Mouse (Mus musculus) liver, embryonic 16.5 days (tissue): ENCODE results near the gene Apbb2. TPM values are rescaled to one million over a fixed set of nuclear protein-coding genes. Genes with fewer than 3 reads are reported as not detected.

ENCODE experiments used
- ATAC-seq: fragments of 200-750 bp; cut with Nextera tagmentation; 2 replicates; pipeline ENCODE4 v1.8.0; 2017; ENCODE audit warnings: low read depth, mild to moderate bottlenecking, moderate number of reproducible peaks, moderate library complexity
- H3K27ac ChIP-seq: fragments of 300-500 bp; sonication (generic); 2 replicates; pipeline ENCODE4 v1.5.1; 2014; ENCODE audit warnings: mild to moderate bottlenecking, low read length
- H3K27me3 ChIP-seq: fragments of 300-500 bp; sonication (generic); 2 replicates; pipeline ENCODE4 v1.6.1; 2014; ENCODE audit warnings: low read depth, low read length, mixed read lengths; ENCODE audit not compliant: control insufficient read depth, insufficient read depth
- H3K36me3 ChIP-seq: fragments of 300-500 bp; sonication (generic); 2 replicates; pipeline ENCODE4 v1.6.1; 2014; ENCODE audit warnings: mild to moderate bottlenecking; ENCODE audit not compliant: control insufficient read depth, insufficient read depth
- H3K4me1 ChIP-seq: fragments of 300-500 bp; sonication (generic); 2 replicates; pipeline ENCODE4 v1.6.1; 2014; ENCODE audit warnings: low read depth, low read length, mixed read lengths; ENCODE audit not compliant: control insufficient read depth
- H3K4me2 ChIP-seq: fragments of 300-500 bp; sonication (generic); 2 replicates; pipeline ENCODE4 v1.6.1; 2014; ENCODE audit warnings: low read depth, low read length, mixed read lengths
- H3K4me3 ChIP-seq: fragments of 300-500 bp; sonication (generic); 2 replicates; pipeline ENCODE4 v1.5.1; 2014; ENCODE audit warnings: low read depth, mild to moderate bottlenecking, low read length
- H3K9ac ChIP-seq: fragments of 300-500 bp; sonication (generic); 2 replicates; pipeline ENCODE4 v1.6.1; 2014; ENCODE audit warnings: low read depth, low read length
- H3K9me3 ChIP-seq: fragments of 300-500 bp; sonication (generic); replicated peaks from 2 replicates; pipeline ENCODE4 v1.6.1; 2016; ENCODE audit warnings: low read length; ENCODE audit not compliant: control insufficient read depth
- WGBS: fragments of 180-500 bp; shearing (Covaris S2); extraction: QIAGEN DNeasy Blood & Tissue Kit; methylation state at CpG from one replicate; pipeline ENCODE4 v1.1.7; 2014; ENCODE audit not compliant: insufficient replicate concordance; 5-methylcytosine and 5-hydroxymethylcytosine counted together
- polyA plus RNA-seq: library from polyadenylated mRNA; unstranded; fragments of >200 nt; fragmentation: Nextera tagmentation; extraction: Ambion mirVana; gene quantifications from 2 replicates; pipeline ENCODE4 v1.2.1, GENCODE M21; 2015

Gene Apbb2
- polyA plus RNA-seq, 1 experiment from 2014 or later = 5.6 TPM

- H3K27ac ChIP-seq = no peak overlapping the region
- no peak overlapping the region for H3K9ac ChIP-seq
- no peak for ATAC-seq
- H3K9me3 ChIP-seq = no peaks in the 10 kb centered on the region
- H3K4me1 ChIP-seq = no peaks in the 10 kb centered on the region
- no peak overlapping the region for H3K4me3 ChIP-seq
- WGBS = 64% methylated on average over 5 of the region's 5 CpGs
- H3K36me3 ChIP-seq = no peaks in the 10 kb centered on the region
- H3K4me2 ChIP-seq = no peak overlapping the region
- H3K27me3 ChIP-seq = no peaks in the 10 kb centered on the region
Observed at GRCm38 (mm10) chr5:66550292-66550691, 68.3 kb downstream of the Apbb2 start.

GRCm38 (mm10) chr5:66549691-66550090 is 68.9 kb downstream of the Apbb2 start:
- Histone ChIP-seq H3K36me3 (no peaks in the 10 kb centered on the region), H3K9me3 (no peaks in the 10 kb centered on the region), H3K4me3 (no peak overlapping the region), H3K27me3 (no peaks in the 10 kb centered on the region), H3K9ac (no peak overlapping the region), H3K4me2 (no peak overlapping the region), H3K27ac (no peak overlapping the region), H3K4me1 (no peaks in the 10 kb centered on the region)
- 44% methylated on average over 1 of the region's 1 CpGs for WGBS
- no peak for ATAC-seq

GRCm38 (mm10) chr5:66546969-66547511 is 71.5 kb downstream of the Apbb2 start:
- WGBS = 62% methylated on average over 12 of the region's 12 CpGs

GRCm38 (mm10) chr5:66545573-66546141 is 72.9 kb downstream of the Apbb2 start:
- Histone ChIP-seq H3K9me3 (no peaks in the 10 kb centered on the region), H3K4me2 (no peak overlapping the region), H3K27me3 (no peaks in the 10 kb centered on the region), H3K27ac (no peak overlapping the region), H3K36me3 (no peaks in the 10 kb centered on the region), H3K9ac (no peak overlapping the region), H3K4me3 (no peak overlapping the region), H3K4me1 (no peaks in the 10 kb centered on the region)
- WGBS = 64% methylated on average over 10 of the region's 10 CpGs
- no peak for ATAC-seq

More at GRCm38 (mm10) chr5:66546969-66547511, 71.5 kb downstream of the Apbb2 start:
- Histone ChIP-seq H3K27me3 (no peaks in the 10 kb centered on the region), H3K4me2 (no peak overlapping the region), H3K4me3 (no peak overlapping the region), H3K9me3 (no peaks in the 10 kb centered on the region), H3K36me3 (no peaks in the 10 kb centered on the region), H3K9ac (no peak overlapping the region), H3K4me1 (no peaks in the 10 kb centered on the region), H3K27ac (no peak overlapping the region)
- ATAC-seq = no peak

GRCm38 (mm10) chr5:66543761-66544160 is 74.8 kb downstream of the Apbb2 start:
- Histone ChIP-seq H3K36me3 (no peaks in the 10 kb centered on the region), H3K27ac (no peak overlapping the region), H3K4me2 (no peak overlapping the region), H3K9ac (no peak overlapping the region), H3K9me3 (no peaks in the 10 kb centered on the region), H3K4me3 (no peak overlapping the region), H3K27me3 (no peaks in the 10 kb centered on the region), H3K4me1 (no peaks in the 10 kb centered on the region)
- ATAC-seq = no peak
- 60% methylated on average over 6 of the region's 6 CpGs for WGBS

- Histone ChIP-seq H3K27me3 (no peaks in the 10 kb centered on the region), H3K27ac (no peak overlapping the region), H3K9ac (no peak overlapping the region), H3K4me3 (no peak overlapping the region), H3K4me1 (no peaks in the 10 kb centered on the region), H3K9me3 (no peaks in the 10 kb centered on the region), H3K36me3 (no peaks in the 10 kb centered on the region), H3K4me2 (no peak overlapping the region)
- no peak for ATAC-seq
- 53% methylated on average over 6 of the region's 6 CpGs for WGBS
Observed at GRCm38 (mm10) chr5:66543344-66543743, 75.2 kb downstream of the Apbb2 start.

- Histone ChIP-seq H3K27ac (no peak overlapping the region), H3K4me2 (no peak overlapping the region), H3K27me3 (no peaks in the 10 kb centered on the region), H3K4me1 (no peaks in the 10 kb centered on the region), H3K36me3 (no peaks in the 10 kb centered on the region), H3K9me3 (no peaks in the 10 kb centered on the region), H3K4me3 (no peak overlapping the region), H3K9ac (no peak overlapping the region)
- WGBS = 59% methylated on average over 4 of the region's 4 CpGs
- ATAC-seq = no peak
Observed at GRCm38 (mm10) chr5:66542521-66542920, 76.1 kb downstream of the Apbb2 start.

GRCm38 (mm10) chr5:66541385-66541784 is 77.2 kb downstream of the Apbb2 start:
- no peaks in the 10 kb centered on the region for H3K9me3 ChIP-seq
- WGBS = 47% methylated on average over 4 of the region's 4 CpGs
- no peak overlapping the region for H3K4me3 ChIP-seq
- H3K36me3 ChIP-seq = no peaks in the 10 kb centered on the region
- no peak for ATAC-seq
- no peak overlapping the region for H3K9ac ChIP-seq
- no peak overlapping the region for H3K27ac ChIP-seq
- no peaks in the 10 kb centered on the region for H3K27me3 ChIP-seq
- H3K4me2 ChIP-seq = no peak overlapping the region
- H3K4me1 ChIP-seq = no peaks in the 10 kb centered on the region

GRCm38 (mm10) chr5:66540246-66540645 is 78.3 kb downstream of the Apbb2 start:
- Histone ChIP-seq H3K4me1 (no peaks in the 10 kb centered on the region), H3K4me2 (no peak overlapping the region), H3K9ac (no peak overlapping the region), H3K36me3 (no peaks in the 10 kb centered on the region), H3K27me3 (no peaks in the 10 kb centered on the region), H3K9me3 (no peaks in the 10 kb centered on the region), H3K27ac (no peak overlapping the region), H3K4me3 (no peak overlapping the region)
- ATAC-seq = no peak
- 86% methylated on average over 4 of the region's 4 CpGs for WGBS
